Mouse (Mus musculus): ENCODE measurements around the gene Mn1.

GRCm38 (mm10) chr5:111444361-111444760 is 27.2 kb downstream of the Mn1 start:
- TF ChIP-seq CTCF (IDR thresholded peaks at IDR 0.05; ENCODE audit: borderline replicate concordance, insufficient read depth, low read depth, low read length) = no peak
- TF ChIP-seq POLR2A (IDR thresholded peaks at IDR 0.05; ENCODE audit: borderline replicate concordance, insufficient read depth, low read length) = no peak
